Mouse (Mus musculus): ENCODE results near the gene Dis3. TPM values are rescaled to one million over a fixed set of nuclear protein-coding genes. Genes with fewer than 3 reads are reported as not detected.
"Not testable (repeated sequence)": the region's sequence is repeated elsewhere in the genome, so short reads cannot be mapped to it uniquely, and the experiment has no call there.

Gene Dis3
- total and polyA plus RNA-seq, 2 experiments: 2.5 to 7.8 TPM

DNA sequence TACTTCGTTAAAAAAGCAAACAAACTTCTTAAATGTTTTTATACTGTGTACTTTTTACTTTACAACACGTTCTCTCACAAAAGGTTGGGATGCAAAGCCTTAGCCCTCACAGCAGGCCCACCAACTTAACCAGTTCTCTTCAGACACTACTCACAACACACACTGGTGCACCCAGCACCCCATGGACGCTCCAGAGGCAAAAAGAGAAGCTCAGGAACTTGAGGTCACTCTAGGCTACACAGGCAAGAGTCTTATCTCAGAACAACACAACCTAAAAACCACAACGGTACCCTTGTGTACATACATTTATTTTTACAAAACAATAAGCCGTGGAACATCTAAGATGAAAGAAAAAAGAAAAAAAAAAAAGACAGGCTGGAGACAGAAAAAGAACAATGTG is 54.9 kb downstream of the Dis3 start:
- H3K4me3 ChIP-seq (ENCODE audit: insufficient read depth, low read depth, low read length): no peak overlapping the region
- no peaks in the 10 kb centered on the region for H3K27me3 ChIP-seq (ENCODE audit: control insufficient read depth, insufficient read depth, low read length)
- H3K4me1 ChIP-seq (ENCODE audit: control insufficient read depth, insufficient read depth, low read length): no peaks in the 10 kb centered on the region; the same call in 1 of the 2 replicates
- peaks cover 12% of the 10 kb centered on the region for H3K79me2 ChIP-seq (ENCODE audit: control insufficient read depth, insufficient read depth, low read length)
- no peak overlapping the region for H3K9ac ChIP-seq (ENCODE audit: low read depth, low read length)
- 18% methylated on average over 5 of the region's 5 CpGs for WGBS
- DNase-seq (ENCODE audit: extremely low read depth, low read depth, low spot score): no peak
- no peak for TF ChIP-seq CTCF (IDR thresholded peaks at IDR 0.05; ENCODE audit: low read depth, low read length)
- TF ChIP-seq POLR2A (IDR thresholded peaks at IDR 0.05; ENCODE audit: extremely low read depth, insufficient read depth, low read length): no peak
- H3K36me3 ChIP-seq (ENCODE audit: control insufficient read depth, insufficient read depth, low read length): no peaks in the 10 kb centered on the region
- H3K27ac ChIP-seq (replicated peaks; ENCODE audit: insufficient read depth, low read depth, low read length): no peak overlapping the region

DNA sequence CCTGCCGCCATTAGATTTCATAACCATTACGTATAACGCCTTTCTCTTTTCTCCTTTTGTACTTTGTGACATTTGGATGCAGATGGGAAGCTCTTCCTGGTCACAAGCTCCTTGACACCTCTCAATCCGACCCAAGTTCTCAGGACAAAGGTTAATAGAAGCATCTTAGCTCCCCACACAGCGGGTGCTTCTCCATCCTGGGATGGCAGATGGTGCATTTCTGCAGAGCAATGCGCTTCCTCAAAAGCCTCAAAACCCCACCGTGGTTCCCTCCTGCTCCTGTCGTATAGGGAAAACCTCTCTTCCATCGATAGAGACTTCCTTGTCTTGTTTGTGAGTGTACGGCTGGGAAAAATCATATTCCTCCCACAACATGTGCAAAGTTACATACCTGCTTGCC is 55.5 kb downstream of the Dis3 start:
- TF ChIP-seq POLR2A (IDR thresholded peaks at IDR 0.05; ENCODE audit: extremely low read depth, insufficient read depth, low read length) (no peak), CTCF (IDR thresholded peaks at IDR 0.05; ENCODE audit: low read depth, low read length) (no peak)
- WGBS: 69% methylated on average over 10 of the region's 10 CpGs
- no peaks in the 10 kb centered on the region for H3K27me3 ChIP-seq (ENCODE audit: control insufficient read depth, insufficient read depth, low read length)
- no peak overlapping the region for H3K4me3 ChIP-seq (ENCODE audit: insufficient read depth, low read depth, low read length)
- no peak overlapping the region for H3K9ac ChIP-seq (ENCODE audit: low read depth, low read length)
- H3K79me2 ChIP-seq (ENCODE audit: control insufficient read depth, insufficient read depth, low read length): peaks cover 12% of the 10 kb centered on the region
- no peaks in the 10 kb centered on the region for H3K36me3 ChIP-seq (ENCODE audit: control insufficient read depth, insufficient read depth, low read length)
- H3K27ac ChIP-seq (replicated peaks; ENCODE audit: insufficient read depth, low read depth, low read length): no peak overlapping the region
- no peaks in the 10 kb centered on the region; the same call in 1 of the 2 replicates for H3K4me1 ChIP-seq (ENCODE audit: control insufficient read depth, insufficient read depth, low read length)
- DNase-seq (ENCODE audit: extremely low read depth, low read depth, low spot score): no peak

DNA sequence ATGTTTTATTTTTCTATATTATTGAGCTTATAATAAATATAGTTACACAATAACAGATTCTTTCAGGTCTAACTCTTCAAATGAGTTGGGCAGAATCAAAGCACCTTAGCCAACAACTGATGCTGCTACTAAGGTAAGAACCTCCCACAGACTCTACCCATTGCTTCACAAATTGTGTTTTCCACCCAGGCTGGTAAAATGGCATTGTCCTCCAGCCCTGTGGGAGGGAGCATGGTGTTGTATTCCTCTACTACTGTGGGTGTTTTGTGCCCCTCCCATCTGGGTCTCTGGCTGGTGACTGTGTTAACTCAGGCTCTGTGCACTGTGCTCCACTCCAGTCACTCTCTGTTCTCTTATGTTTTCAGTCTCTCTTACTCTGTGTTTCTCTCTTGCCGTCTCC is 56.1 kb downstream of the Dis3 start:
- no peak overlapping the region for H3K27ac ChIP-seq (replicated peaks; ENCODE audit: insufficient read depth, low read depth, low read length)
- no peak for DNase-seq (ENCODE audit: extremely low read depth, low read depth, low spot score)
- no peaks in the 10 kb centered on the region; the same call in 1 of the 2 replicates for H3K36me3 ChIP-seq (ENCODE audit: control insufficient read depth, insufficient read depth, low read length)
- H3K4me1 ChIP-seq (ENCODE audit: control insufficient read depth, insufficient read depth, low read length): no peaks in the 10 kb centered on the region; the same call in 1 of the 2 replicates
- WGBS: 92% methylated on average over 1 of the region's 1 CpGs
- no peaks in the 10 kb centered on the region for H3K27me3 ChIP-seq (ENCODE audit: control insufficient read depth, insufficient read depth, low read length)
- no peak overlapping the region for H3K4me3 ChIP-seq (ENCODE audit: insufficient read depth, low read depth, low read length)
- peaks cover 12% of the 10 kb centered on the region for H3K79me2 ChIP-seq (ENCODE audit: control insufficient read depth, insufficient read depth, low read length)
- H3K9ac ChIP-seq (ENCODE audit: low read depth, low read length): no peak overlapping the region
- TF ChIP-seq POLR2A (IDR thresholded peaks at IDR 0.05; ENCODE audit: extremely low read depth, insufficient read depth, low read length): no peak
- TF ChIP-seq CTCF (IDR thresholded peaks at IDR 0.05; ENCODE audit: low read depth, low read length): no peak

DNA sequence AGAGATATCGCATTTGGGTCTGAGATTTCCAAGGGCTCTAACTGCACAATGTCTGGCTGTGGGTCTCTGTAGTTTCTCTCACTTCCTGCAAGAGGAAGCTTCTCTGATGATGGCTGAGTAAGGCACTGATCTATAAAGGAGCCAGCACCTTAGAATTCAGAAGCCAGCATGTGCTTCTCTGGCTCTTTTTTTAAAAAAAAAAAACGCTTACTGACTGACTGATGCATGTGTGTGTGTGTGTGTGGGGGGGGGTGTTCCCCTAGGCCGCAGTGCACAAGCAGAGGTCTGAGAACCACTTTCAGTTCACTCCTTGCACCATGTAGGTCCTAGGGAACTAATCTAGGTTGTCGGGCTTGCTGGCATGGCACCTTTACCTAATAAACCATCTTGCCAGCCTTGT is 58.2 kb downstream of the Dis3 start:
- no peak overlapping the region for H3K4me3 ChIP-seq (ENCODE audit: insufficient read depth, low read depth, low read length)
- no peaks in the 10 kb centered on the region for H3K4me1 ChIP-seq (ENCODE audit: control insufficient read depth, insufficient read depth, low read length)
- no peak overlapping the region for H3K27ac ChIP-seq (replicated peaks; ENCODE audit: insufficient read depth, low read depth, low read length)
- DNase-seq (ENCODE audit: extremely low read depth, low read depth, low spot score): no peak
- H3K9ac ChIP-seq (ENCODE audit: low read depth, low read length): no peak overlapping the region
- TF ChIP-seq CTCF (IDR thresholded peaks at IDR 0.05; ENCODE audit: low read depth, low read length) (no peak), POLR2A (IDR thresholded peaks at IDR 0.05; ENCODE audit: extremely low read depth, insufficient read depth, low read length) (no peak)
- peaks cover 12% of the 10 kb centered on the region for H3K79me2 ChIP-seq (ENCODE audit: control insufficient read depth, insufficient read depth, low read length)
- H3K36me3 ChIP-seq (ENCODE audit: control insufficient read depth, insufficient read depth, low read length): no peaks in the 10 kb centered on the region; the same call in 1 of the 2 replicates
- no peaks in the 10 kb centered on the region for H3K27me3 ChIP-seq (ENCODE audit: control insufficient read depth, insufficient read depth, low read length)
- WGBS: 63% methylated on average over 4 of the region's 4 CpGs

DNA sequence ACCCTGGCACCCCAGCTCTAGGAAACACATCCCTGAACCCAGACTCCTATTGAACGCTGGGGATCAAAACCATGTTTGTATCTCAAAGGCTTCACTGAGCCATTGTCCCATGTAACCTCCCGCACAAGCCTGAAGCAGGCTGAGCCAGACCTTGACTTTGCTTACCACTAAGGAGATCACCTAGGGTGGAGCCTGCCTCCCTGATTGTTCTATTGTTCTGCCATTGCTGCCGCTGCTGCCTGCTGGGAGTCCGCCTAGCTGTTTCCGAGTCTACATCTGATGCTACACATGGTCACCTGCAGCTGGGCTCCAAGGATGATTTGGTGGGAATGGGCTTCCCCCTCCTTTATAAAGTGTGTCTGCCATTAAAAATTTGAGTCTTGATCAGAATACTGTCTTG is 60.3 kb downstream of the Dis3 start:
- WGBS: 91% methylated on average over 5 of the region's 5 CpGs
- not testable (repeated sequence) for H3K27ac ChIP-seq (replicated peaks; ENCODE audit: insufficient read depth, low read depth, low read length); H3K27me3 ChIP-seq (ENCODE audit: control insufficient read depth, insufficient read depth, low read length); H3K36me3 ChIP-seq (ENCODE audit: control insufficient read depth, insufficient read depth, low read length); H3K9ac ChIP-seq (ENCODE audit: low read depth, low read length); H3K4me3 ChIP-seq (ENCODE audit: insufficient read depth, low read depth, low read length); H3K4me1 ChIP-seq (ENCODE audit: control insufficient read depth, insufficient read depth, low read length); DNase-seq (ENCODE audit: extremely low read depth, low read depth, low spot score); H3K79me2 ChIP-seq (ENCODE audit: control insufficient read depth, insufficient read depth, low read length)

DNA sequence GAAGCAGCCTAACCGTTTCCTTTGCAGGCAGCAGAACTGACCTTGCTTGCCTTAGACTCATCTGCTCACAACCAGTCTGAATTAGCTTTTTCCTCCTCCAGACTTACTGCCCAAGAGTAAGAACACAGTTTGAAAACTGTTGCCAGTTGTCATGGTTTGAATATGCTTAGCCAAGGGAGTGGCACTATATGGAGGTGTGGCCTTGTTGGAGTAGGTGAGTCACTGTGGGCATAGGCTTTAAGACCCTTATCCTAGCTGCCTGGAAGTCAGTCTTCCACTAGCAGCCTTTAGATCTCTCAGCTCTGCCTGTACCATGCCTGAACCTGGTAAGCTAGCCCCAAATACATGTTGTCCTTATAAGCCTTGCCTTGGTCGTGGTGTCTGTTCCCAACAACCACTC is 61.9 kb downstream of the Dis3 start:
- Histone ChIP-seq H3K79me2 (ENCODE audit: control insufficient read depth, insufficient read depth, low read length) (no peaks in the 10 kb centered on the region; the same call in 1 of the 2 replicates), H3K36me3 (ENCODE audit: control insufficient read depth, insufficient read depth, low read length) (peaks cover 4% of the 10 kb centered on the region; the same call in 1 of the 2 replicates), H3K27ac (replicated peaks; ENCODE audit: insufficient read depth, low read depth, low read length) (no peak overlapping the region), H3K4me1 (ENCODE audit: control insufficient read depth, insufficient read depth, low read length) (no peaks in the 10 kb centered on the region), H3K27me3 (ENCODE audit: control insufficient read depth, insufficient read depth, low read length) (no peaks in the 10 kb centered on the region), H3K9ac (ENCODE audit: low read depth, low read length) (no peak overlapping the region), H3K4me3 (ENCODE audit: insufficient read depth, low read depth, low read length) (no peak overlapping the region)
- DNase-seq (ENCODE audit: extremely low read depth, low read depth, low spot score): no peak
- 92% methylated on average over 2 of the region's 2 CpGs for WGBS
- TF ChIP-seq POLR2A (IDR thresholded peaks at IDR 0.05; ENCODE audit: extremely low read depth, insufficient read depth, low read length): no peak
- no peak for TF ChIP-seq CTCF (IDR thresholded peaks at IDR 0.05; ENCODE audit: low read depth, low read length)
